Mouse (Mus musculus): Measurements from ENCODE around the gene 1700008O03Rik. TPM values are rescaled to one million over a fixed set of nuclear protein-coding genes. Genes with fewer than 3 reads are reported as not detected.

The 1700008O03Rik gene
- polyA plus RNA-seq, 1 experiment from 2014 or later, result 1.1 TPM

DNA sequence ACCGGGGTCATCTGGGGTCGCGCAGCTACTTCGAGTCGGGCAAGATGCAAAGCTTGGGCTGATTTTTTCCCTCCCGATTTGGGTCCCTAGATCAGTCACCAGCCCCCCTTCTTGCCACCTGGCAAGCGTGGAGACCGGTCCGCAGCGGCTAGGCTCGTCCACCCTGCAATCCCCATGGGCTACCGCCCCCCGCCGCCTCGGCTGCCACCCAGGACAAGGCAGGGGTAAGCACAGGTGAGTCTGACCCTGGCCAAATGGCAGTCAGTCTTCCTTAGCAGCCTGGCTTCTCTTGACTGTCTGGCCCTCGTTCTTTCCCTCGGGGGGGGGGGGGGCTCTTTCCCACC is 932 bp downstream of the 1700008O03Rik start:
- peak; percentile 72 for ATAC-seq (ENCODE audit: insufficient read depth, low FRiP score, low TSS enrichment)

DNA sequence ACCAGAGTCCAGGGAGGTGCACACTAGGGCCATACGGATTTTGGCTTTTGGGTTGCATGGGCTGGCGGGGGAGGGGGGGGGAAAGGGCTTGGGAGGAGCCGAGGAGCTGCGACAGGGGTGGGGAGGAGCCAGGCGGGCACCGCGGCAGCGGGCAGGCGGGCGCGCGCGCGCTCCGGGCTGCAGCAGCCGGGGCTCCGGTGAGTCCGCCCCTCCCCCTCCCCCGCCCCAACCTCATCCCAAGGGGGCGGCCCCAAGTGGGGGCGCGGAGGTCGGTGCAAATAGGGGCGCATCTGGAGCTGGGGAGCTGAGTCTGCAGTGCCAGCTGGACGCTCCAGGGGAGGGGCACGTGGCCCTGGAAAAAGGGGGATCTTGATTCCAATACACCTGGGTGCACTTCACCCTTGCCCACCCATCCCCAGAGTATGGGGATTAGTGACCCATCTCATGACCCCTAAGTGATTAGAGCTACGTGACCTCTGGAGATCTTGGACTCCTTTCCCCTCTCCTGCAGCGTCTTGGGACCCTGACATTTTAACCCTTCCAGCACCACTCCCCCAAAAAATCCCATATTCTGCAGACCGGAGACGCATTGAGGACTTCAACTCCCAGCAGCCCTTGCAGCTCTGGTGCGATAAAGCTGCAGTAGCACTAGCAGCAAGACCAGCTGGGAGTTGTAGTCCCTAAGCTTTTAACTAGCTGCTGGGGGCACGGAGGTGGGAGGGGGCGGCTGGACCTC is 1.5 kb downstream of the 1700008O03Rik start, which contains the start of gene Syt3:
Syt3 (plus strand) TSS at position 123 of the 736 bp plus-strand sequence.
- no peaks in the 10 kb centered on the region for H3K9me3 ChIP-seq (ENCODE audit: control insufficient read depth, low read length)
- WGBS, result under 1% methylated on average over 31 of the region's 33 CpGs
- peak within 1 kb of the TSS; percentile 47 for H3K9ac ChIP-seq (ENCODE audit: low read length)
- no peaks in the 10 kb centered on the region for H3K36me3 ChIP-seq (ENCODE audit: control insufficient read depth, insufficient read depth, low read length)
- no peaks in the 10 kb centered on the region; the same call in 1 of the 2 replicates for H3K4me1 ChIP-seq (ENCODE audit: control insufficient read depth, insufficient read depth, low read length)
- no peak within 1 kb of the TSS for H3K27ac ChIP-seq (ENCODE audit: low read depth, low read length)
- peak within 1 kb of the TSS; percentile 43 for H3K4me3 ChIP-seq (ENCODE audit: low read depth, low read length)
- peak within 1 kb of the TSS; percentile 77 for H3K4me2 ChIP-seq (ENCODE audit: low read depth)
- DNase-seq (ENCODE audit: low spot score) (peak; percentile 75), ATAC-seq (ENCODE audit: insufficient read depth, low FRiP score, low TSS enrichment) (peak; percentile 82)
- no peaks in the 10 kb centered on the region for H3K27me3 ChIP-seq (ENCODE audit: control insufficient read depth, insufficient read depth, low read length)

More for the DNA sequence above, 932 bp downstream of the 1700008O03Rik start:
- no peaks in the 10 kb centered on the region for H3K36me3 ChIP-seq (ENCODE audit: control insufficient read depth, insufficient read depth, low read length)
- no peaks in the 10 kb centered on the region for H3K9me3 ChIP-seq (ENCODE audit: control insufficient read depth, low read length)
- peak overlapping the region; percentile 43 for H3K4me3 ChIP-seq (ENCODE audit: low read depth, low read length)
- H3K4me1 ChIP-seq (ENCODE audit: control insufficient read depth, insufficient read depth, low read length), result no peaks in the 10 kb centered on the region; the same call in 1 of the 2 replicates
- no peaks in the 10 kb centered on the region for H3K27me3 ChIP-seq (ENCODE audit: control insufficient read depth, insufficient read depth, low read length)
- H3K9ac ChIP-seq (ENCODE audit: low read length), result peak overlapping the region; percentile 47
- H3K27ac ChIP-seq (ENCODE audit: low read depth, low read length), result no peak overlapping the region
- DNase-seq (ENCODE audit: low spot score), result no peak
- 0% methylated on average over 17 of the region's 17 CpGs for WGBS
- H3K4me2 ChIP-seq (ENCODE audit: low read depth), result peak overlapping the region; percentile 77

DNA sequence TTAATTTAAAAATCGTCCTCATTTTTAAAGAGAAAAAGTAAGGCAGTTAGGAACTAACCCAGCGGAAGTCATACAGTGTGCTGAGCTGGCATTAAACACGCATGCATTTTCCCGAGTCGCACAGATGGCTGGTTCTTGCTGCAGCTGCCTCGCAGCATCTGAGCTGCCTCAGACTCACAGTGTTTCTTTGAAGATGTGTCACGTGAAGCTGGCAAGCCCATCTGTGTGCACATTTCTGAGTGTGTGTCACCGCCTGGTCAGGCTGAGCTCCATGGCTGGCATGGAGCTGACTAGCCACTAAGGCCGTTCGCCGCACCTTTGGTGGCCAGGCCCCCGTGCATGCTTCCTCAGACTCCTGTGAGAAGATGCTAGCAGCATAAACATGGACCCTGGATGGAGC is 3.1 kb downstream of the 1700008O03Rik start:
- H3K9me3 ChIP-seq (ENCODE audit: control insufficient read depth, low read length), result no peaks in the 10 kb centered on the region
- no peak overlapping the region for H3K27ac ChIP-seq (ENCODE audit: low read depth, low read length)
- no peak overlapping the region for H3K4me3 ChIP-seq (ENCODE audit: low read depth, low read length)
- no peak overlapping the region for H3K9ac ChIP-seq (ENCODE audit: low read length)
- peak; percentile 24 for DNase-seq (ENCODE audit: low spot score)
- no peak for ATAC-seq (ENCODE audit: insufficient read depth, low FRiP score, low TSS enrichment)
- H3K4me2 ChIP-seq (ENCODE audit: low read depth), result no peak overlapping the region
- WGBS, result 78% methylated on average over 12 of the region's 12 CpGs
- H3K36me3 ChIP-seq (ENCODE audit: control insufficient read depth, insufficient read depth, low read length), result no peaks in the 10 kb centered on the region
- no peaks in the 10 kb centered on the region; the same call in 1 of the 2 replicates for H3K4me1 ChIP-seq (ENCODE audit: control insufficient read depth, insufficient read depth, low read length)
- H3K27me3 ChIP-seq (ENCODE audit: control insufficient read depth, insufficient read depth, low read length), result no peaks in the 10 kb centered on the region

DNA sequence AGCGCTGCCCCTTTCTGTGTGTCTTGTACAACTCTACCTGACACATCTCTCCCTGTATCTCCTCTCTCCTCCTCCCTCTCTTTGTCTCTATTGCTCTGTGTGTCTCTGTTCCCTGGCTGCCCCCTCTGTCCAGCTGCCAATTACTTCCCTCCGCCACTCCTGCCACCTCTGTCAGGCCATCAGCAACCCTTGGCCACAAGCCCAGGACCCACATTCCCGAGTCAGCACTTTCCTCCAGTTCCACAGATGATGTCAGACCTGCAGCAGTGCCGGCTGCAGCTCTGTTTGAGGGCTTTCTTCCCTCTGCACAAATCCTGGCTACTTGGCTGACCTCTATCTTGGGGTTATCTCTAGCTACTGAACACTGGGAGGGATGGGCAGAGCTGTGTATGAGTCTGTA is 7.3 kb downstream of the 1700008O03Rik start:
- 66% methylated on average over 4 of the region's 4 CpGs for WGBS
- DNase-seq (ENCODE audit: low spot score), result no peak
- no peak overlapping the region for H3K9ac ChIP-seq (ENCODE audit: low read length)

DNA sequence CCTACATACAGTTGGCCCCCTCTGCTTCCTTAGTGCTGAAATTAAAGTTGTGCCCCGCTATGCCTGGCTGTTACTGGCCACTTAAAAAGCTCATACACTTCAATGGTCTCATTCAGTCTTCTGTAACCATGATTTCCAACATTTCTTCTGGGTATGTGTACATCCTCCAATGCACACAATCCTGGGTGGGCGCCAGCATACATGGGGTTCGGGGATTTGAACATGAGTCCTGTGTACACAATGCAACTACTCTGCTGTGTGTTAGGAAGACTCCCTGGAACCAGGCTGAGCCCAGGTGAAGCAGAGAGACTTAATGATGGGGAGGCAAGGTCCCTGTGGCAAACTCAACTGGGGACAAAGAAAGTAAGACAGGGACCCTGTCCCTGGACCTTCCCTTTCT is 9.8 kb downstream of the 1700008O03Rik start:
- Histone ChIP-seq H3K4me1 (ENCODE audit: control insufficient read depth, insufficient read depth, low read length) (peaks cover 5% of the 10 kb centered on the region), H3K27ac (ENCODE audit: low read depth, low read length) (no peak overlapping the region), H3K4me3 (ENCODE audit: low read depth, low read length) (no peak overlapping the region), H3K36me3 (ENCODE audit: control insufficient read depth, insufficient read depth, low read length) (no peaks in the 10 kb centered on the region), H3K9ac (ENCODE audit: low read length) (no peak overlapping the region), H3K27me3 (ENCODE audit: control insufficient read depth, insufficient read depth, low read length) (no peaks in the 10 kb centered on the region), H3K4me2 (ENCODE audit: low read depth) (no peak overlapping the region), H3K9me3 (ENCODE audit: control insufficient read depth, low read length) (no peaks in the 10 kb centered on the region)
- DNase-seq (ENCODE audit: low spot score) (no peak), ATAC-seq (ENCODE audit: insufficient read depth, low FRiP score, low TSS enrichment) (no peak)
- WGBS, result 61% methylated on average over 3 of the region's 3 CpGs

More for the DNA sequence above, 7.3 kb downstream of the 1700008O03Rik start:
- H3K4me1 ChIP-seq (ENCODE audit: control insufficient read depth, insufficient read depth, low read length), result peaks cover 5% of the 10 kb centered on the region
- no peaks in the 10 kb centered on the region for H3K36me3 ChIP-seq (ENCODE audit: control insufficient read depth, insufficient read depth, low read length)
- no peak overlapping the region for H3K4me2 ChIP-seq (ENCODE audit: low read depth)
- no peak overlapping the region for H3K27ac ChIP-seq (ENCODE audit: low read depth, low read length)
- H3K9me3 ChIP-seq (ENCODE audit: control insufficient read depth, low read length), result no peaks in the 10 kb centered on the region
- no peak overlapping the region for H3K4me3 ChIP-seq (ENCODE audit: low read depth, low read length)
- no peak for ATAC-seq (ENCODE audit: insufficient read depth, low FRiP score, low TSS enrichment)
- no peaks in the 10 kb centered on the region for H3K27me3 ChIP-seq (ENCODE audit: control insufficient read depth, insufficient read depth, low read length)

DNA sequence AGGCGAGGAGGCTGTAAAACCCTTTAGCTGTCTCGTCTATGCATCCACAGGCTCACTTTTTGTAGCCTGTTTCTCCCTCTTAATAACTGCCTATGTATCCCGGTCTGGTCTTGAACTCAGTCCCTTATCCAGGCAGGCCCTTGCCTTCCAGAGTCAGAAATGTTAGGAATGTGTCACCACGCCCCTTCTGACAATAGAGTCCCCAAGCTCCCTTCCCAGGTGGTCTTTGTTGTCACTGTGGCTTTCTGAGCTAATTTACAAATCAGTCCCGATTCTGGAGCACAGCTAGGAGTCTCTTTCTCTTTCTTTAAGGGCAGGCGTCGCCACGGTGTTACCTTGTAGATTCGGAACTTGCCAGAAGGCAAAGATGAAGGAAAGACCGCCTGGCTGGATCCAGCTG is 10.4 kb downstream of the 1700008O03Rik start:
- H3K4me2 ChIP-seq (ENCODE audit: low read depth), result peak overlapping the region; percentile 64
- WGBS, result 2% methylated on average over 10 of the region's 10 CpGs
- no peaks in the 10 kb centered on the region for H3K9me3 ChIP-seq (ENCODE audit: control insufficient read depth, low read length)
- H3K27me3 ChIP-seq (ENCODE audit: control insufficient read depth, insufficient read depth, low read length), result no peaks in the 10 kb centered on the region
- no peak overlapping the region; the same call in 1 of the 2 replicates for H3K9ac ChIP-seq (ENCODE audit: low read length)
- H3K27ac ChIP-seq (ENCODE audit: low read depth, low read length), result no peak overlapping the region
- DNase-seq (ENCODE audit: low spot score), result no peak
- H3K4me3 ChIP-seq (ENCODE audit: low read depth, low read length), result peak overlapping the region; percentile 43
- peaks cover 5% of the 10 kb centered on the region for H3K4me1 ChIP-seq (ENCODE audit: control insufficient read depth, insufficient read depth, low read length)
- ATAC-seq (ENCODE audit: insufficient read depth, low FRiP score, low TSS enrichment), result no peak
- no peaks in the 10 kb centered on the region for H3K36me3 ChIP-seq (ENCODE audit: control insufficient read depth, insufficient read depth, low read length)

DNA sequence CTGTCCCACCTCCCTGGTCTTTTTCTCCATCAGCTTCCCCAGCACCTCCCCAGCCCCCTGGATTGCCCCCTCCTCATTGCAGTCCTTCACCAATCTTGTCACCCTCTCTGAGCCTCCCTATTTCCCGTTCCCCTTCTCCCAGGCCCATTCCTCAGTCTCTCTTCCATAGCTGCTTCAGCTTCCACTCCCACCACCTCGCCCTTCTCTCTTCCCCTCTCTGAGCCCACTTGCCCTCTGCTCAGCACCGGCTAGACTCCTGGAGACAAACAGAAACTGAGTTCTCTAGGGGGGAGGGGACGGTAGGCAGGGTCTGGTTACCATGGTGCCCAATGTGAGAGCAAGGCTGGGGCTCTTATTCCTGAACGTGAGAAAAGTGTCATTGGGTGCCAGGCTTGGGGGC is 10.9 kb downstream of the 1700008O03Rik start:
- H3K36me3 ChIP-seq (ENCODE audit: control insufficient read depth, insufficient read depth, low read length), result no peaks in the 10 kb centered on the region
- peak overlapping the region; percentile 45; the same call in 1 of the 2 replicates for H3K27ac ChIP-seq (ENCODE audit: low read depth, low read length)
- ATAC-seq (ENCODE audit: insufficient read depth, low FRiP score, low TSS enrichment), result peak; percentile 64
- H3K27me3 ChIP-seq (ENCODE audit: control insufficient read depth, insufficient read depth, low read length), result no peaks in the 10 kb centered on the region
- H3K4me3 ChIP-seq (ENCODE audit: low read depth, low read length), result peak overlapping the region; percentile 43
- 2% methylated on average over 5 of the region's 5 CpGs for WGBS
- H3K9ac ChIP-seq (ENCODE audit: low read length), result peak overlapping the region; percentile 37
- H3K4me1 ChIP-seq (ENCODE audit: control insufficient read depth, insufficient read depth, low read length), result peaks cover 5% of the 10 kb centered on the region
- H3K9me3 ChIP-seq (ENCODE audit: control insufficient read depth, low read length), result no peaks in the 10 kb centered on the region
- H3K4me2 ChIP-seq (ENCODE audit: low read depth), result peak overlapping the region; percentile 64
- DNase-seq (ENCODE audit: low spot score), result peak; percentile 49

DNA sequence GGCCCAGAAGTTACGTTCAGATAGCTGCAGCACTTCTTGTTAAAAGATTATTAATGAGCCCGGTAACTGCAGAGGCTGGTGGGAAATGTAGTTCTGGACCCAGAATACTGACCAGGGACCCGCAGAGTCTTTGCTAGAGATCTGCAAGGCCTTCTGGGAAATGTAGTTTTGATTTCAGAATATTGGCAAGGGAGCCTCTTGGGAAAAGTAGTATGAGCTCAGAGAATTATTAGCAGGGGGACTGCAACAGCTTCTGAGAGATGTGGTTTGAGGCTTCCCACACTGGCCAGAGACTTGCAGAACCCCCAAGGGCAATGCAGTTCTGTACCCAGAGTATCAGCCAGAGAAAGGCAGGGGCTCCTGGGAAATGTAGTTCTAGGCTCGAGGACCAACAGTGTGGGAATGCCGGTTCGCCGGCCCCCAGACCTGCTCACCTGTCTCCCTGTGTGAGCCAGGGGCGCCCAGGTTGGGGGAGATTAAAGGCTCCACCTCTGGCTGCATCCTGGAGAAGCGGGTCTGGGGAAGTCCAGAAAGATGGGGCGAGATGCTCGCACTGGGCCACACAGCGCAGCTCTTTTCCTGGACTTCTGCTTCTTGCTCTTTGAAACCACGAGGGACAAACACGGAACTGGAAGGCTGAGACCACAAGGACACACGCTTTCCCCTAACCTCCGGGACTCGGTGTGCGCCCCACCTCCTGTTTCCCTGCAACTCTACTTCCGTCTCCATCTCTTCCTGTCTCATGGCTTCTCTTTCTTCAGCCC is 11.5 kb downstream of the 1700008O03Rik start:
- H3K4me1 ChIP-seq (ENCODE audit: control insufficient read depth, insufficient read depth, low read length), result peaks cover 5% of the 10 kb centered on the region
- H3K4me2 ChIP-seq (ENCODE audit: low read depth), result peak overlapping the region; percentile 64
- peak overlapping the region; percentile 37 for H3K9ac ChIP-seq (ENCODE audit: low read length)
- H3K9me3 ChIP-seq (ENCODE audit: control insufficient read depth, low read length), result no peaks in the 10 kb centered on the region
- 1% methylated on average over 19 of the region's 19 CpGs for WGBS
- peak overlapping the region; percentile 45; the same call in 1 of the 2 replicates for H3K27ac ChIP-seq (ENCODE audit: low read depth, low read length)
- ATAC-seq (ENCODE audit: insufficient read depth, low FRiP score, low TSS enrichment) (peak; percentile 83), DNase-seq (ENCODE audit: low spot score) (peak; percentile 84)
- no peaks in the 10 kb centered on the region for H3K27me3 ChIP-seq (ENCODE audit: control insufficient read depth, insufficient read depth, low read length)
- H3K4me3 ChIP-seq (ENCODE audit: low read depth, low read length), result peak overlapping the region; percentile 43
- no peaks in the 10 kb centered on the region for H3K36me3 ChIP-seq (ENCODE audit: control insufficient read depth, insufficient read depth, low read length)
